Comparison of ENCODE assay signal across 1 mouse cellular context in the genomic region with DNA sequence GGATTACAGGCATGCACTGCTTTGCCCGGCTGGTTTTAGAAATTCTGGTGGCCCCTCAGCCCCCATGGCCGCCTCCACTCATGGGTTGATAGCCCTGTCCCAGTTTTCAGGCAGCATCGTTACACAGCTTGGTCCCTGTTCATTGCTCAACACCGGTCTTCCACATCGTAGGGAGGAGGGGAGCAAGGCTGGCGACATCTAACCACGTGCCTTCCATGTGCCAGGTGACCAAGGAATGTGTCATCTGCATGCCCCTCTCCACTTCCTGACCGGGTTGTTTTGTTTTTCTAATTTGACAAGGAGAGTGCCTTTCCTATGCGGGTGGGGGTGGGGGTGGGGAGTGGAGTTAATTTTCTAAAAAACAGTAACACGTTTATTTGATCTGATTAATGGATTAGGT.
TF ChIP-seq lines count a peak whose summit lies in the region.

No protein-coding gene starts in this region.

TF ChIP-seq in CH12.LX, 34 proteins besides CTCF, POLR2A, EP300 and RAD21 (continued from another document):
- peak; percentile 58; the same call in 1 of the 2 replicates for TF ChIP-seq BHLHE40 (IDR thresholded peaks at IDR 0.05; ENCODE audit: low read depth, low read length)
- TF ChIP-seq UBTF (IDR thresholded peaks at IDR 0.05; ENCODE audit: low read depth, low read length): no peak
TF ChIP-seq in CH12.LX: peak in this region for 1.
